Mouse (Mus musculus): Measurements from ENCODE around the gene Nrcam.

- TF ChIP-seq CTCF (IDR thresholded peaks at IDR 0.05; ENCODE audit: extremely low read depth, insufficient read depth, insufficient read length, insufficient replicate concordance) = no peak
- no peak for TF ChIP-seq POLR2A (IDR thresholded peaks at IDR 0.05; ENCODE audit: low read depth, low read length)
Observed at GRCm38 (mm10) chr12:44602269-44602957, 273.7 kb downstream of the Nrcam start.

Data from spleen, adult 2 months (tissue).